Mouse (Mus musculus): Measurements from ENCODE around the gene Ccr10.

GRCm38 (mm10) chr11:101137000-101137399 lies 38.2 kb downstream of the Ccr10 start:
- TF ChIP-seq CTCF (IDR thresholded peaks at IDR 0.05) (no peak), EP300 (IDR thresholded peaks at IDR 0.05) (no peak)
